Mouse (Mus musculus): Measurements from ENCODE around the gene Skint8. TPM values are rescaled to one million over a fixed set of nuclear protein-coding genes. Genes with fewer than 3 reads are reported as not detected.

The Skint8 gene
- not detected for polyA plus RNA-seq (2014; fragmentation: Illumina TruSeq; extraction: RNeasy Lipid Tissue Mini Kit (QIAGEN cat#74804); ENCODE audit: low read depth, low replicate concordance)

GRCm38 (mm10) chr4:111919092-111919491, at the start of gene Skint8:
Skint8 (plus strand) TSS chr4:111919392.

GRCm38 (mm10) chr4:111902775-111903174, 16.4 kb upstream of the Skint8 start, which contains the start of gene Slc5a9:
Slc5a9 (minus strand) TSS chr4:111902918.

GRCm38 (mm10) chr4:111972623-111973022, 53.4 kb downstream of the Skint8 start, which contains the start of gene Skint7:
Skint7 (plus strand) TSS chr4:111972923.

Other genes with a start within 250 kb of the Skint8 start
- 4.3 TPM for gene Spata6, start 199.4 kb upstream of the Skint8 start, polyA plus RNA-seq (2014; fragmentation: Illumina TruSeq; extraction: RNeasy Lipid Tissue Mini Kit (QIAGEN cat#74804); ENCODE audit: low read depth, low replicate concordance)
- not detected for gene Slc5a9, start 16.5 kb upstream of the Skint8 start, polyA plus RNA-seq (2014; fragmentation: Illumina TruSeq; extraction: RNeasy Lipid Tissue Mini Kit (QIAGEN cat#74804); ENCODE audit: low read depth, low replicate concordance)
- gene Skint7, start 53.5 kb downstream of the Skint8 start, polyA plus RNA-seq (2014; fragmentation: Illumina TruSeq; extraction: RNeasy Lipid Tissue Mini Kit (QIAGEN cat#74804); ENCODE audit: low read depth, low replicate concordance), result not detected
- gene Skint1, start 86.9 kb downstream of the Skint8 start, polyA plus RNA-seq (2014; fragmentation: Illumina TruSeq; extraction: RNeasy Lipid Tissue Mini Kit (QIAGEN cat#74804); ENCODE audit: low read depth, low replicate concordance), result not detected
- not detected for gene Skint4, start 152.6 kb downstream of the Skint8 start, polyA plus RNA-seq (2014; fragmentation: Illumina TruSeq; extraction: RNeasy Lipid Tissue Mini Kit (QIAGEN cat#74804); ENCODE audit: low read depth, low replicate concordance)